Mouse (Mus musculus): ENCODE measurements around the gene Atp5g3.

DNA sequence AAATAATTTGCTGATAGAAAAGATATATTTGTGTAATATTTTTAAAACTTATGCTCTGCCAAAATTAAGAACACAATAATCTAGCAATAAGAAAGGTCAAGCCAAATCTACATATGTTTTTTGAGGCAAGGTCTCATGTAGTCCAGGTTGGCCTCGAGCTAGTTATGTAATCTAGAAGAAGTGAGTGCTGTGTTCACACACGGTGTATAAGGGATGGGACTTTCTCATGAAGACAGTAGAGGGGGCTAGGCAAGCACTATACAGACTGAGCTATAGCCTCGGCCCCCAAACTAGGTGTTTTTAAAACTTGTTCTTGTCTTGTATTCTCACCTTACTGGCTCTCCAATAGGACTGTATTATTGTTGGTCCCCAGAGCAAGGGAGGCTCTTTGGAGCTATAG is 14.4 kb upstream of the Atp5g3 start:
- TF ChIP-seq HCFC1 (IDR thresholded peaks at IDR 0.05; ENCODE audit: borderline replicate concordance, insufficient read depth, low read length) (no peak), ZC3H11A (IDR thresholded peaks at IDR 0.05; ENCODE audit: borderline replicate concordance, low read depth, low read length) (no peak)
